Mouse (Mus musculus): ENCODE measurements around the gene Olfr266. TPM values are rescaled to one million over a fixed set of nuclear protein-coding genes. Genes with fewer than 3 reads are reported as not detected.

The Olfr266 gene
- not detected in 2 replicates for polyA plus RNA-seq (2015; fragmentation: Nextera tagmentation; extraction: Ambion mirVana)

- Histone ChIP-seq H3K9ac (no peak within 1 kb of the TSS), H3K27ac (replicated peaks) (no peak within 1 kb of the TSS), H3K4me2 (replicated peaks) (no peak within 1 kb of the TSS), H3K4me1 (no peaks in the 10 kb centered on the region), H3K9me3 (replicated peaks) (no peaks in the 10 kb centered on the region), H3K27me3 (no peaks in the 10 kb centered on the region), H3K36me3 (no peaks in the 10 kb centered on the region), H3K4me3 (replicated peaks) (no peak within 1 kb of the TSS)
- WGBS = 80% methylated on average over 1 of the region's 1 CpGs
- ATAC-seq (ENCODE audit: insufficient number of reproducible peaks, low FRiP score, low TSS enrichment, low read depth) = no peak
Measured at GRCm38 (mm10) chr3:106826187-106826586, at the start of gene Olfr266. Gene Olfr266, minus strand, starts transcription at chr3:106826287.

GRCm38 (mm10) chr3:106875626-106876025, 49.5 kb upstream of the Olfr266 start:
- no peak overlapping the region for H3K4me3 ChIP-seq (replicated peaks)
- no peaks in the 10 kb centered on the region for H3K9me3 ChIP-seq (replicated peaks)
- 84% methylated on average over 1 of the region's 1 CpGs for WGBS
- no peaks in the 10 kb centered on the region for H3K36me3 ChIP-seq
- no peak for ATAC-seq (ENCODE audit: insufficient number of reproducible peaks, low FRiP score, low TSS enrichment, low read depth)
- no peak overlapping the region for H3K4me2 ChIP-seq (replicated peaks)
- H3K9ac ChIP-seq = no peak overlapping the region
- no peak overlapping the region for H3K27ac ChIP-seq (replicated peaks)
- no peaks in the 10 kb centered on the region for H3K27me3 ChIP-seq
- H3K4me1 ChIP-seq = no peaks in the 10 kb centered on the region

GRCm38 (mm10) chr3:106872893-106873292, 46.8 kb upstream of the Olfr266 start:
- Histone ChIP-seq H3K27me3 (no peaks in the 10 kb centered on the region), H3K4me3 (replicated peaks) (no peak overlapping the region), H3K9me3 (replicated peaks) (no peaks in the 10 kb centered on the region), H3K4me1 (no peaks in the 10 kb centered on the region), H3K36me3 (no peaks in the 10 kb centered on the region), H3K27ac (replicated peaks) (no peak overlapping the region), H3K4me2 (replicated peaks) (no peak overlapping the region), H3K9ac (no peak overlapping the region)
- no peak for ATAC-seq (ENCODE audit: insufficient number of reproducible peaks, low FRiP score, low TSS enrichment, low read depth)

GRCm38 (mm10) chr3:106832107-106832506, 6.0 kb upstream of the Olfr266 start:
- H3K27me3 ChIP-seq = no peaks in the 10 kb centered on the region

GRCm38 (mm10) chr3:106817676-106818075, 8.4 kb downstream of the Olfr266 start:
- no peak for ATAC-seq (ENCODE audit: insufficient number of reproducible peaks, low FRiP score, low TSS enrichment, low read depth)
- WGBS = 67% methylated on average over 2 of the region's 2 CpGs
- Histone ChIP-seq H3K27ac (replicated peaks) (no peak overlapping the region), H3K27me3 (no peaks in the 10 kb centered on the region), H3K9ac (no peak overlapping the region), H3K4me3 (replicated peaks) (no peak overlapping the region), H3K36me3 (no peaks in the 10 kb centered on the region), H3K4me2 (replicated peaks) (no peak overlapping the region), H3K4me1 (no peaks in the 10 kb centered on the region), H3K9me3 (replicated peaks) (no peaks in the 10 kb centered on the region)

More at GRCm38 (mm10) chr3:106832107-106832506, 6.0 kb upstream of the Olfr266 start:
- Histone ChIP-seq H3K27ac (replicated peaks) (no peak overlapping the region), H3K4me2 (replicated peaks) (no peak overlapping the region), H3K4me1 (no peaks in the 10 kb centered on the region), H3K9me3 (replicated peaks) (no peaks in the 10 kb centered on the region; the same call in 1 of the 2 replicates), H3K9ac (no peak overlapping the region), H3K36me3 (no peaks in the 10 kb centered on the region), H3K4me3 (replicated peaks) (no peak overlapping the region)
- ATAC-seq (ENCODE audit: insufficient number of reproducible peaks, low FRiP score, low TSS enrichment, low read depth) = no peak
- 70% methylated on average over 1 of the region's 1 CpGs for WGBS

- H3K9me3 ChIP-seq (replicated peaks) = no peaks in the 10 kb centered on the region
- H3K9ac ChIP-seq = no peak overlapping the region
- no peak overlapping the region for H3K27ac ChIP-seq (replicated peaks)
- no peak for ATAC-seq (ENCODE audit: insufficient number of reproducible peaks, low FRiP score, low TSS enrichment, low read depth)
- H3K27me3 ChIP-seq = no peaks in the 10 kb centered on the region
- WGBS = 61% methylated on average over 2 of the region's 2 CpGs
- H3K4me3 ChIP-seq (replicated peaks) = no peak overlapping the region
- no peaks in the 10 kb centered on the region for H3K36me3 ChIP-seq
- H3K4me2 ChIP-seq (replicated peaks) = no peak overlapping the region
- no peaks in the 10 kb centered on the region for H3K4me1 ChIP-seq
Measured at GRCm38 (mm10) chr3:106808972-106809695, 17.0 kb downstream of the Olfr266 start.

- Histone ChIP-seq H3K4me1 (no peaks in the 10 kb centered on the region), H3K4me3 (replicated peaks) (no peak overlapping the region), H3K9me3 (replicated peaks) (no peaks in the 10 kb centered on the region), H3K27ac (replicated peaks) (no peak overlapping the region), H3K9ac (no peak overlapping the region), H3K36me3 (no peaks in the 10 kb centered on the region), H3K27me3 (no peaks in the 10 kb centered on the region), H3K4me2 (replicated peaks) (no peak overlapping the region)
- ATAC-seq (ENCODE audit: insufficient number of reproducible peaks, low FRiP score, low TSS enrichment, low read depth) = no peak
Measured at GRCm38 (mm10) chr3:106798079-106798478, 28.0 kb downstream of the Olfr266 start.

- H3K36me3 ChIP-seq = no peaks in the 10 kb centered on the region
- no peak within 1 kb of the TSS for H3K9ac ChIP-seq
- WGBS = 71% methylated on average over 2 of the region's 2 CpGs
- no peak for ATAC-seq (ENCODE audit: insufficient number of reproducible peaks, low FRiP score, low TSS enrichment, low read depth)
- no peaks in the 10 kb centered on the region for H3K27me3 ChIP-seq
- no peak within 1 kb of the TSS for H3K4me2 ChIP-seq (replicated peaks)
- no peaks in the 10 kb centered on the region for H3K4me1 ChIP-seq
- no peak within 1 kb of the TSS for H3K27ac ChIP-seq (replicated peaks)
- H3K9me3 ChIP-seq (replicated peaks) = no peaks in the 10 kb centered on the region
- no peak within 1 kb of the TSS for H3K4me3 ChIP-seq (replicated peaks)
Measured at GRCm38 (mm10) chr3:106789930-106790329, 36.2 kb downstream of the Olfr266 start, which contains the start of gene Cd53. Gene Cd53, minus strand, starts transcription at chr3:106790149.

GRCm38 (mm10) chr3:106788440-106788887, 37.6 kb downstream of the Olfr266 start:
- ATAC-seq (ENCODE audit: insufficient number of reproducible peaks, low FRiP score, low TSS enrichment, low read depth) = no peak
- no peaks in the 10 kb centered on the region for H3K9me3 ChIP-seq (replicated peaks)
- no peak overlapping the region for H3K4me2 ChIP-seq (replicated peaks)
- H3K27ac ChIP-seq (replicated peaks) = no peak overlapping the region
- H3K27me3 ChIP-seq = no peaks in the 10 kb centered on the region
- H3K9ac ChIP-seq = no peak overlapping the region
- H3K4me1 ChIP-seq = no peaks in the 10 kb centered on the region
- H3K4me3 ChIP-seq (replicated peaks) = no peak overlapping the region
- WGBS = 46% methylated on average over 2 of the region's 2 CpGs
- H3K36me3 ChIP-seq = no peaks in the 10 kb centered on the region

- Histone ChIP-seq H3K4me2 (replicated peaks) (no peak overlapping the region), H3K36me3 (no peaks in the 10 kb centered on the region), H3K27me3 (no peaks in the 10 kb centered on the region), H3K9ac (no peak overlapping the region), H3K27ac (replicated peaks) (no peak overlapping the region), H3K4me3 (replicated peaks) (no peak overlapping the region), H3K9me3 (replicated peaks) (no peaks in the 10 kb centered on the region), H3K4me1 (no peaks in the 10 kb centered on the region)
- no peak for ATAC-seq (ENCODE audit: insufficient number of reproducible peaks, low FRiP score, low TSS enrichment, low read depth)
Measured at GRCm38 (mm10) chr3:106787972-106788371, 38.1 kb downstream of the Olfr266 start.

GRCm38 (mm10) chr3:106785130-106785529, 41.0 kb downstream of the Olfr266 start:
- Histone ChIP-seq H3K4me2 (replicated peaks) (no peak overlapping the region), H3K4me3 (replicated peaks) (no peak overlapping the region), H3K9me3 (replicated peaks) (no peaks in the 10 kb centered on the region), H3K27me3 (no peaks in the 10 kb centered on the region), H3K36me3 (no peaks in the 10 kb centered on the region), H3K9ac (no peak overlapping the region), H3K27ac (replicated peaks) (no peak overlapping the region), H3K4me1 (no peaks in the 10 kb centered on the region)
- ATAC-seq (ENCODE audit: insufficient number of reproducible peaks, low FRiP score, low TSS enrichment, low read depth) = no peak
- 74% methylated on average over 3 of the region's 3 CpGs for WGBS

- H3K4me3 ChIP-seq (replicated peaks) = no peak overlapping the region
- no peak for ATAC-seq (ENCODE audit: insufficient number of reproducible peaks, low FRiP score, low TSS enrichment, low read depth)
- 81% methylated on average over 1 of the region's 1 CpGs for WGBS
- H3K9ac ChIP-seq = no peak overlapping the region
- H3K4me2 ChIP-seq (replicated peaks) = no peak overlapping the region
- H3K27ac ChIP-seq (replicated peaks) = no peak overlapping the region
- no peaks in the 10 kb centered on the region for H3K27me3 ChIP-seq
- H3K36me3 ChIP-seq = no peaks in the 10 kb centered on the region
- no peaks in the 10 kb centered on the region for H3K9me3 ChIP-seq (replicated peaks)
- no peaks in the 10 kb centered on the region for H3K4me1 ChIP-seq
Measured at GRCm38 (mm10) chr3:106771834-106772233, 54.3 kb downstream of the Olfr266 start.

Measured in embryonic facial prominence, embryonic 15.5 days (tissue).